16 mouse cellular contexts compared by ENCODE assay signal in the genomic region with DNA sequence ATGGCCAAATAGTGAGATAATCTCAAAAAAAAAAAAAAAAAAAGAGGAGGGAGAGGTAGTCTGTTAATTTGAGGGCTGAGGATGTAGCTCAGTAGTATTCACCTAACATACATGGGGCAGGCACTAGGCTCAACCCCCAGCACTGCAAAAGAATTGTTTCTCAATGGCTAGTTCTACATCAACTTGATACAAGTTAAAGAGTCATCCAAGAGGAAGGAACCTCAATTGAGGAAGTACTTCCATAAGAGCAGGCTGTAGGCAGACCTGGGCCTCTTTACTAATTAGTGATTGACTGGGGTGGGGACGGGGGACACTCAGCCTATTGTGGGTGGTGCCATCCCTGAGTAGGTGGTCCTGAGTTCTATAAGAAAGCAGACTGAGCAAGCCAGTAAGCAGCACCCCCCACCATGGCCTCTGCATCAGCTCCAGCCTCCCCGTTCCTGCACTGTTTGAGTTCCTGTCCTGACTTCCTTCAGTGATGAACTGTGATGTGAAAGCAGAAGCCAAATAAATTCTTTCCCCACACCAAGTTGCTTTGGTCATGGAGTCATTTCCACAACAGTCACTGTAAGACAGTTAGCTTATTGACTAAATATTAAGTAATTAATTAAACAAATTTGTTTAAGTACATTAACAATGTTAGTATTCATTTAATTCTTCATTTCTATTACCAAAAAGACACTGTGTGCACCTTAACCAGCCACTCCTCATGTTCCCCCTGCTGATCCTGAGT. TPM values are rescaled to one million over a fixed set of nuclear protein-coding genes. Genes with fewer than 3 reads are reported as not detected.
"Had no signal": no experiment of that assay in that cellular context is flagged by ENCODE, and none has a peak within 500 bp of the region (broad histone marks: within the 10 kb centered on the region; RNA-seq: fewer than 3 reads in every experiment).

No protein-coding gene starts in this region.

- H3K4me3 ChIP-seq: limb, embryonic 15.5 days; liver, embryonic 13.5 days; neural tube, embryonic 13.5 days had no signal

- H3K27me3 ChIP-seq: limb, embryonic 15.5 days; liver, embryonic 13.5 days; neural tube, embryonic 13.5 days had no signal

- H3K9me3 ChIP-seq: limb, embryonic 15.5 days; liver, embryonic 13.5 days; neural tube, embryonic 13.5 days had no signal

- DNase-seq: kidney, adult 2 months; kidney, postnatal 25 days; layer of hippocampus, adult 9-11 months; layer of hippocampus, postnatal 36 days; liver, embryonic 13.5 days; lung, adult 18-20 months; lung, postnatal 4 days; midbrain, embryonic 14.5 days; right cerebral cortex, adult 18-20 months; right cerebral cortex, postnatal 25 days; thymus, postnatal 4 days had no signal

- H3K9ac ChIP-seq: limb, embryonic 15.5 days; liver, embryonic 13.5 days; neural tube, embryonic 13.5 days had no signal

- H3K27ac ChIP-seq: limb, embryonic 15.5 days; liver, embryonic 13.5 days; neural tube, embryonic 13.5 days had no signal

- H3K4me1 ChIP-seq: limb, embryonic 15.5 days; liver, embryonic 13.5 days; neural tube, embryonic 13.5 days had no signal

- H3K36me3 ChIP-seq: limb, embryonic 15.5 days; liver, embryonic 13.5 days; neural tube, embryonic 13.5 days had no signal

- H3K4me2 ChIP-seq: limb, embryonic 15.5 days; liver, embryonic 13.5 days; neural tube, embryonic 13.5 days had no signal

RNA-seq across cellular contexts. Expression of gene Pla2g10, which starts 13.8 kb away (rescaled TPM):
- total RNA-seq: layer of hippocampus, postnatal 36 days; left cerebral cortex, adult 8-10 months; left cerebral cortex, postnatal 25 days had no signal
- polyA plus RNA-seq: limb, embryonic 11.5 days; liver, embryonic 13.5 days; midbrain, embryonic 14.5 days had no signal
